Mouse (Mus musculus) thymus, adult 2 months (tissue): ENCODE results near the gene Rev1.

Experiments used
- CTCF ChIP-seq: fragments of 200-500 bp; IDR thresholded peaks from 2 replicates; pipeline ENCODE4 v1.5.1; 2012; ENCODE audit warnings: mild to moderate bottlenecking, control low read depth, low read length, moderate library complexity, borderline replicate concordance; ENCODE audit not compliant: control insufficient read depth, poor library complexity, insufficient read depth; ENCODE audit errors: extremely low read depth
- POLR2A ChIP-seq: fragments of 200-500 bp; IDR thresholded peaks from 2 replicates; pipeline ENCODE4 v1.6.1; 2012; ENCODE audit warnings: mild to moderate bottlenecking, low read length, control low read depth, moderate library complexity; ENCODE audit not compliant: control insufficient read depth, poor library complexity, insufficient read depth; ENCODE audit errors: extremely low read depth

GRCm38 (mm10) chr1:38103214-38103613 lies 26.4 kb downstream of the Rev1 start:
- TF ChIP-seq POLR2A, result no peak
- no peak for TF ChIP-seq CTCF
